ENCODE assay signal across 10 mouse cellular contexts in genomic region chr11:120715131-120715530, GRCm38 (mm10). TPM values are rescaled to one million over a fixed set of nuclear protein-coding genes. Genes with fewer than 3 reads are reported as not detected.
DNase-seq lines count a peak whose midpoint lies in the region; ATAC-seq and TF ChIP-seq lines count a peak whose summit lies in the region.
"Had no signal": no experiment of that assay in that cellular context is flagged by ENCODE, and none has a peak within 500 bp of the region (broad histone marks: within the 10 kb centered on the region; RNA-seq: fewer than 3 reads in every experiment).

No protein-coding gene starts in this region.

- peak overlapping the region; percentile 99; the same call in 1 of the 2 replicates for H3K4me2 ChIP-seq in hindbrain, embryonic 13.5 days
- no peak overlapping the region for H3K4me2 ChIP-seq in hindbrain, postnatal 0 days (ENCODE audit: low read depth, low read length)
- H3K4me2 ChIP-seq in embryonic facial prominence, embryonic 14.5 days (ENCODE audit: low read depth, low read length), result peak overlapping the region; percentile 85
- peak overlapping the region; percentile 99; the same call in 1 of the 2 replicates for H3K4me2 ChIP-seq in midbrain, embryonic 13.5 days (replicated peaks)

- DNase-seq in hindbrain, postnatal 0 days (ENCODE audit: low spot score), result no peak
- DNase-seq in embryonic facial prominence, embryonic 10.5 days (ENCODE audit: low spot score), result no peak
- no peak for DNase-seq in embryonic facial prominence, embryonic 14.5 days (ENCODE audit: low spot score)
- DNase-seq in cerebellum, postnatal 4 days (ENCODE audit: low spot score in 2 of 2), result no peak
- DNase-seq in layer of hippocampus, adult 8-10 months (ENCODE audit: low spot score in 2 of 2), result no peak
- DNase-seq: gastrocnemius, postnatal 14 days; kidney, adult 8-10 months; thymus, postnatal 36 days had no signal

- no peak for TF ChIP-seq CTCF in hindbrain, postnatal 0 days (IDR thresholded peaks at IDR 0.05; ENCODE audit: low read depth)

- peaks cover 45% of the 10 kb centered on the region for H3K36me3 ChIP-seq in hindbrain, embryonic 13.5 days
- H3K36me3 ChIP-seq in hindbrain, postnatal 0 days (ENCODE audit: insufficient read depth, low read length), result peaks cover 14% of the 10 kb centered on the region
- peaks cover 64% of the 10 kb centered on the region for H3K36me3 ChIP-seq in embryonic facial prominence, embryonic 10.5 days (replicated peaks)
- peaks cover 50% of the 10 kb centered on the region for H3K36me3 ChIP-seq in embryonic facial prominence, embryonic 14.5 days (ENCODE audit: control insufficient read depth, insufficient read depth, low read length)
- H3K36me3 ChIP-seq in midbrain, embryonic 13.5 days, result peaks cover 55% of the 10 kb centered on the region

- H3K27ac ChIP-seq in hindbrain, embryonic 13.5 days, result no peak overlapping the region
- H3K27ac ChIP-seq in hindbrain, postnatal 0 days, result no peak overlapping the region
- H3K27ac ChIP-seq in embryonic facial prominence, embryonic 10.5 days (replicated peaks), result no peak overlapping the region
- H3K27ac ChIP-seq in embryonic facial prominence, embryonic 14.5 days (replicated peaks; ENCODE audit: low read depth, low read length), result no peak overlapping the region
- no peak overlapping the region for H3K27ac ChIP-seq in midbrain, embryonic 13.5 days

- no peaks in the 10 kb centered on the region for H3K27me3 ChIP-seq in hindbrain, embryonic 13.5 days
- no peaks in the 10 kb centered on the region for H3K27me3 ChIP-seq in hindbrain, postnatal 0 days (ENCODE audit: insufficient read depth, low read length)
- 0 out of 2 replicates have a peak, but pooled peaks cover 4% of the 10 kb centered on the region for H3K27me3 ChIP-seq in embryonic facial prominence, embryonic 10.5 days (replicated peaks; ENCODE audit: low read depth, poor library complexity, severe bottlenecking)
- no peaks in the 10 kb centered on the region for H3K27me3 ChIP-seq in embryonic facial prominence, embryonic 14.5 days (replicated peaks; ENCODE audit: control insufficient read depth, insufficient read depth, low read length)
- no peaks in the 10 kb centered on the region for H3K27me3 ChIP-seq in midbrain, embryonic 13.5 days

- no peaks in the 10 kb centered on the region for H3K9me3 ChIP-seq in hindbrain, embryonic 13.5 days
- no peaks in the 10 kb centered on the region for H3K9me3 ChIP-seq in hindbrain, postnatal 0 days (ENCODE audit: low read length)
- H3K9me3 ChIP-seq in embryonic facial prominence, embryonic 10.5 days, result no peaks in the 10 kb centered on the region
- H3K9me3 ChIP-seq in embryonic facial prominence, embryonic 14.5 days (ENCODE audit: control insufficient read depth, low read length), result no peaks in the 10 kb centered on the region
- H3K9me3 ChIP-seq in midbrain, embryonic 13.5 days, result no peaks in the 10 kb centered on the region

- H3K4me3 ChIP-seq in hindbrain, embryonic 13.5 days, result peak overlapping the region; percentile 63; the same call in 1 of the 2 replicates
- H3K4me3 ChIP-seq in hindbrain, postnatal 0 days (ENCODE audit: low read length), result no peak overlapping the region
- peak overlapping the region; percentile 76; the same call in 1 of the 2 replicates for H3K4me3 ChIP-seq in embryonic facial prominence, embryonic 10.5 days
- H3K4me3 ChIP-seq in embryonic facial prominence, embryonic 14.5 days (ENCODE audit: low read depth, low read length), result 0 out of 2 replicates have a peak overlapping the region, but pooled peaks have one; percentile 65
- peak overlapping the region; percentile 61; the same call in 1 of the 2 replicates for H3K4me3 ChIP-seq in midbrain, embryonic 13.5 days (replicated peaks)

- peaks cover 34% of the 10 kb centered on the region for H3K4me1 ChIP-seq in hindbrain, embryonic 13.5 days (replicated peaks)
- H3K4me1 ChIP-seq in hindbrain, postnatal 0 days (ENCODE audit: insufficient read depth, low read length), result peaks cover 16% of the 10 kb centered on the region
- H3K4me1 ChIP-seq in embryonic facial prominence, embryonic 10.5 days, result peaks cover 38% of the 10 kb centered on the region
- H3K4me1 ChIP-seq in embryonic facial prominence, embryonic 14.5 days (ENCODE audit: control insufficient read depth, insufficient read depth, low read length), result peaks cover 7% of the 10 kb centered on the region; the same call in 1 of the 2 replicates
- peaks cover 29% of the 10 kb centered on the region for H3K4me1 ChIP-seq in midbrain, embryonic 13.5 days (replicated peaks)

- ATAC-seq in hindbrain, embryonic 13.5 days (ENCODE audit: low FRiP score), result no peak
- ATAC-seq in hindbrain, postnatal 0 days, result no peak
- no peak for ATAC-seq in embryonic facial prominence, embryonic 14.5 days (ENCODE audit: low read depth)
- ATAC-seq in midbrain, embryonic 13.5 days, result no peak

- H3K9ac ChIP-seq in hindbrain, embryonic 13.5 days, result peak overlapping the region; percentile 86; the same call in 1 of the 2 replicates
- H3K9ac ChIP-seq in hindbrain, postnatal 0 days (replicated peaks; ENCODE audit: low read length), result no peak overlapping the region
- 0 out of 2 replicates have a peak overlapping the region, but pooled peaks have one; percentile 28 for H3K9ac ChIP-seq in embryonic facial prominence, embryonic 14.5 days (ENCODE audit: low read depth, low read length)
- 0 out of 2 replicates have a peak overlapping the region, but pooled peaks have one; percentile 1 for H3K9ac ChIP-seq in midbrain, embryonic 13.5 days (replicated peaks)

- WGBS in hindbrain, embryonic 13.5 days, result 91% methylated on average over 9 of the region's 9 CpGs
- WGBS in hindbrain, postnatal 0 days, result 90% methylated on average over 9 of the region's 9 CpGs
- WGBS in embryonic facial prominence, embryonic 10.5 days, result 90% methylated on average over 9 of the region's 9 CpGs
- WGBS in embryonic facial prominence, embryonic 14.5 days, result 93% methylated on average over 9 of the region's 9 CpGs
- WGBS in midbrain, embryonic 13.5 days, result 90% methylated on average over 9 of the region's 9 CpGs

RNA-seq across cellular contexts. Expression of gene Lrrc45, which starts 1.4 kb away (rescaled TPM):
- 67.9 and 73.1 TPM in 2 replicates for polyA plus RNA-seq in hindbrain, embryonic 13.5 days (2015; fragmentation: Nextera tagmentation; extraction: Ambion mirVana)
- 35.4 and 49.1 TPM in 2 replicates for total RNA-seq in hindbrain, postnatal 0 days (2014; rRNA removed)
- 41.7 and 44.3 TPM in 2 replicates for polyA plus RNA-seq in hindbrain, postnatal 0 days (2015; fragmentation: Nextera tagmentation; extraction: Ambion mirVana)
- 56.8 and 58.9 TPM in 2 replicates for polyA plus RNA-seq in embryonic facial prominence, embryonic 10.5 days (2016; fragmentation: Nextera tagmentation; extraction: Ambion mirVana)
- 46.5 and 50.7 TPM in 2 replicates for polyA plus RNA-seq in embryonic facial prominence, embryonic 14.5 days (2014; fragmentation: Nextera tagmentation; extraction: Ambion mirVana)
- polyA plus RNA-seq in midbrain, embryonic 13.5 days (2015; fragmentation: Nextera tagmentation; extraction: Ambion mirVana), result 60.6 and 71.8 TPM in 2 replicates
- total RNA-seq in layer of hippocampus, adult 8-10 months (2022), result 10 to 100 TPM; 51.1 to 67.4 (median 65.7) TPM

RNA-seq across cellular contexts. Expression of gene Cenpx, which starts 1.6 kb away (rescaled TPM):
- 103 and 113 TPM in 2 replicates for polyA plus RNA-seq in hindbrain, embryonic 13.5 days (2015; fragmentation: Nextera tagmentation; extraction: Ambion mirVana)
- total RNA-seq in hindbrain, postnatal 0 days (2014; rRNA removed), result 57.6 and 78.6 TPM in 2 replicates
- 99.7 and 100 TPM in 2 replicates for polyA plus RNA-seq in hindbrain, postnatal 0 days (2015; fragmentation: Nextera tagmentation; extraction: Ambion mirVana)
- 119 and 124 TPM in 2 replicates for polyA plus RNA-seq in embryonic facial prominence, embryonic 10.5 days (2016; fragmentation: Nextera tagmentation; extraction: Ambion mirVana)
- 139 and 145 TPM in 2 replicates for polyA plus RNA-seq in embryonic facial prominence, embryonic 14.5 days (2014; fragmentation: Nextera tagmentation; extraction: Ambion mirVana)
- 99.9 and 112 TPM in 2 replicates for polyA plus RNA-seq in midbrain, embryonic 13.5 days (2015; fragmentation: Nextera tagmentation; extraction: Ambion mirVana)
- total RNA-seq in layer of hippocampus, adult 8-10 months (2022), result 10 to 100 TPM; 12.9 to 22.1 (median 17.2) TPM

RNA-seq across cellular contexts. Expression of gene Rac3, which starts 6.1 kb away (rescaled TPM):
- polyA plus RNA-seq in hindbrain, embryonic 13.5 days (2015; fragmentation: Nextera tagmentation; extraction: Ambion mirVana), result 272 and 278 TPM in 2 replicates
- 669 and 698 TPM in 2 replicates for total RNA-seq in hindbrain, postnatal 0 days (2014; rRNA removed)
- polyA plus RNA-seq in hindbrain, postnatal 0 days (2015; fragmentation: Nextera tagmentation; extraction: Ambion mirVana), result 593 and 639 TPM in 2 replicates
- 27.2 and 31.2 TPM in 2 replicates for polyA plus RNA-seq in embryonic facial prominence, embryonic 10.5 days (2016; fragmentation: Nextera tagmentation; extraction: Ambion mirVana)
- 16.5 and 16.6 TPM in 2 replicates for polyA plus RNA-seq in embryonic facial prominence, embryonic 14.5 days (2014; fragmentation: Nextera tagmentation; extraction: Ambion mirVana)
- polyA plus RNA-seq in midbrain, embryonic 13.5 days (2015; fragmentation: Nextera tagmentation; extraction: Ambion mirVana), result 206 and 218 TPM in 2 replicates
- 10 to 100 TPM; 33.5 to 43.1 (median 37.5) TPM for total RNA-seq in layer of hippocampus, adult 8-10 months (2022)

RNA-seq across cellular contexts. Expression of gene Dcxr, which starts 11.9 kb away (rescaled TPM):
- 9.7 and 12.1 TPM in 2 replicates for polyA plus RNA-seq in hindbrain, embryonic 13.5 days (2015; fragmentation: Nextera tagmentation; extraction: Ambion mirVana)
- total RNA-seq in hindbrain, postnatal 0 days (2014; rRNA removed), result 16.1 and 17.6 TPM in 2 replicates
- polyA plus RNA-seq in hindbrain, postnatal 0 days (2015; fragmentation: Nextera tagmentation; extraction: Ambion mirVana), result 20.2 and 21.3 TPM in 2 replicates
- 12.8 and 16.0 TPM in 2 replicates for polyA plus RNA-seq in embryonic facial prominence, embryonic 10.5 days (2016; fragmentation: Nextera tagmentation; extraction: Ambion mirVana)
- polyA plus RNA-seq in embryonic facial prominence, embryonic 14.5 days (2014; fragmentation: Nextera tagmentation; extraction: Ambion mirVana), result 23.5 and 27.0 TPM in 2 replicates
- 6.5 and 7.3 TPM in 2 replicates for polyA plus RNA-seq in midbrain, embryonic 13.5 days (2015; fragmentation: Nextera tagmentation; extraction: Ambion mirVana)
- total RNA-seq in layer of hippocampus, adult 8-10 months (2022), result 10 to 100 TPM in 3 of 4 experiments, 1 to 10 TPM in 1; 8.7 to 21.6 (median 14.5) TPM

RNA-seq across cellular contexts. Expression of gene Cbr2, which starts 16.8 kb away (rescaled TPM):
- 0.49 TPM in 1 of 2 replicates, not detected in the other for polyA plus RNA-seq in hindbrain, embryonic 13.5 days (2015; fragmentation: Nextera tagmentation; extraction: Ambion mirVana)
- 4.7 and 6.1 TPM in 2 replicates for total RNA-seq in hindbrain, postnatal 0 days (2014; rRNA removed)
- 3.5 and 4.0 TPM in 2 replicates for polyA plus RNA-seq in hindbrain, postnatal 0 days (2015; fragmentation: Nextera tagmentation; extraction: Ambion mirVana)
- 2.6 and 2.9 TPM in 2 replicates for polyA plus RNA-seq in embryonic facial prominence, embryonic 10.5 days (2016; fragmentation: Nextera tagmentation; extraction: Ambion mirVana)
- polyA plus RNA-seq in embryonic facial prominence, embryonic 14.5 days (2014; fragmentation: Nextera tagmentation; extraction: Ambion mirVana), result 58.3 and 113 TPM in 2 replicates
- polyA plus RNA-seq in midbrain, embryonic 13.5 days (2015; fragmentation: Nextera tagmentation; extraction: Ambion mirVana), result 0.32 and 0.38 TPM in 2 replicates
- 1 to 10 TPM; 1.6 to 3.7 (median 2.5) TPM for total RNA-seq in layer of hippocampus, adult 8-10 months (2022)
